Comparison of ENCODE assay signal across 8 mouse cellular contexts in genomic region chr1:151287451-151287850, GRCm38 (mm10). TPM values are rescaled to one million over a fixed set of nuclear protein-coding genes. Genes with fewer than 3 reads are reported as not detected.
A peak's percentile ranks its signal among the peaks of the same experiment; 100 is the strongest.
DNase-seq lines count a peak whose midpoint lies in the region; ATAC-seq and TF ChIP-seq lines count a peak whose summit lies in the region.

No protein-coding gene starts in this region.

- H3K27ac ChIP-seq in heart, adult 2 months, result peak overlapping the region; percentile 42
- H3K27ac ChIP-seq in stomach, postnatal 0 days (replicated peaks), result no peak overlapping the region
- H3K27ac ChIP-seq in intestine, embryonic 16.5 days (ENCODE audit: low read length), result no peak overlapping the region
- H3K27ac ChIP-seq in forebrain, embryonic 14.5 days (ENCODE audit: low read depth, low read length), result no peak overlapping the region

- no peak for TF ChIP-seq CTCF in heart, adult 2 months (IDR thresholded peaks at IDR 0.05)
- TF ChIP-seq CTCF in stomach, postnatal 0 days (IDR thresholded peaks at IDR 0.05; ENCODE audit: low read depth), result no peak

- no peak overlapping the region for H3K9ac ChIP-seq in heart, adult 2 months (ENCODE audit: low read depth, low read length)
- H3K9ac ChIP-seq in stomach, postnatal 0 days (ENCODE audit: low read length), result no peak overlapping the region
- H3K9ac ChIP-seq in intestine, embryonic 16.5 days (ENCODE audit: low read depth, low read length), result no peak overlapping the region
- H3K9ac ChIP-seq in forebrain, embryonic 14.5 days (ENCODE audit: low read length), result no peak overlapping the region

- no peak overlapping the region for H3K4me2 ChIP-seq in stomach, postnatal 0 days (replicated peaks; ENCODE audit: low read depth)
- H3K4me2 ChIP-seq in intestine, embryonic 16.5 days (ENCODE audit: low read depth, low read length), result no peak overlapping the region
- no peak overlapping the region for H3K4me2 ChIP-seq in forebrain, embryonic 14.5 days (ENCODE audit: low read length)

- 27% methylated on average over 12 of the region's 12 CpGs for whole genome bisulfite sequencing in heart, adult 2 months
- 66% methylated on average over 12 of the region's 12 CpGs for WGBS in stomach, postnatal 0 days
- 62% methylated on average over 12 of the region's 12 CpGs for WGBS in intestine, embryonic 16.5 days
- WGBS in forebrain, embryonic 14.5 days, result 76% methylated on average over 12 of the region's 12 CpGs

- H3K9me3 ChIP-seq in stomach, postnatal 0 days (ENCODE audit: control insufficient read depth, low read length), result no peaks in the 10 kb centered on the region
- no peaks in the 10 kb centered on the region for H3K9me3 ChIP-seq in intestine, embryonic 16.5 days (ENCODE audit: control insufficient read depth, low read length)
- no peaks in the 10 kb centered on the region for H3K9me3 ChIP-seq in forebrain, embryonic 14.5 days (replicated peaks; ENCODE audit: control insufficient read depth, low read length)

- H3K27me3 ChIP-seq in heart, adult 2 months (ENCODE audit: control insufficient read depth, insufficient read depth, low read length), result no peaks in the 10 kb centered on the region
- H3K27me3 ChIP-seq in stomach, postnatal 0 days (ENCODE audit: control insufficient read depth, insufficient read depth, low read length), result no peaks in the 10 kb centered on the region
- no peaks in the 10 kb centered on the region for H3K27me3 ChIP-seq in intestine, embryonic 16.5 days (replicated peaks; ENCODE audit: control insufficient read depth, insufficient read depth, low read length)
- no peaks in the 10 kb centered on the region for H3K27me3 ChIP-seq in forebrain, embryonic 14.5 days (replicated peaks; ENCODE audit: control insufficient read depth, insufficient read depth, low read length)

- intact Hi-C loops in heart, adult 2 months (cut with DNase I), result loop anchor here (5.0 kb wide), 2 partner anchors 55 to 245 kb away; partner anchors contain the start of gene Ivns1abp

- no peaks in the 10 kb centered on the region for H3K36me3 ChIP-seq in heart, adult 2 months (ENCODE audit: control insufficient read depth, insufficient read depth, low read length)
- H3K36me3 ChIP-seq in stomach, postnatal 0 days (ENCODE audit: control insufficient read depth, insufficient read depth, low read length), result no peaks in the 10 kb centered on the region
- H3K36me3 ChIP-seq in intestine, embryonic 16.5 days (ENCODE audit: control insufficient read depth, insufficient read depth, low read length), result no peaks in the 10 kb centered on the region
- H3K36me3 ChIP-seq in forebrain, embryonic 14.5 days (ENCODE audit: control insufficient read depth, insufficient read depth, low read length), result no peaks in the 10 kb centered on the region

- TF ChIP-seq POLR2A in heart, adult 2 months (IDR thresholded peaks at IDR 0.05; ENCODE audit: insufficient read depth, low read depth, low read length), result peak; percentile 51; the same call in 1 of the 2 replicates

- H3K79me2 ChIP-seq in heart, adult 2 months (replicated peaks; ENCODE audit: control insufficient read depth, insufficient read depth, low read length), result no peaks in the 10 kb centered on the region

- DNase-seq in urinary bladder, postnatal 25 days (ENCODE audit: low spot score), result peak; percentile 4
- DNase-seq in urinary bladder, adult 2 months (ENCODE audit: low spot score), result no peak
- DNase-seq in heart, adult 2 months, result peak; percentile 52 to 74
- DNase-seq in kidney, postnatal 36 days, result peak; percentile 62 to 73
- DNase-seq in lung, postnatal 10 days, result peak; percentile 71
- peak; percentile 12 for DNase-seq in stomach, postnatal 0 days (ENCODE audit: low spot score)
- no peak for DNase-seq in forebrain, embryonic 14.5 days (ENCODE audit: low spot score)

- peaks cover 7% of the 10 kb centered on the region for H3K4me1 ChIP-seq in heart, adult 2 months (ENCODE audit: control insufficient read depth, insufficient read depth, low read length)
- H3K4me1 ChIP-seq in stomach, postnatal 0 days (replicated peaks; ENCODE audit: control insufficient read depth, insufficient read depth), result no peaks in the 10 kb centered on the region
- peaks cover 7% of the 10 kb centered on the region; the same call in 1 of the 2 replicates for H3K4me1 ChIP-seq in intestine, embryonic 16.5 days (ENCODE audit: control insufficient read depth, insufficient read depth, low read length)
- H3K4me1 ChIP-seq in forebrain, embryonic 14.5 days (ENCODE audit: control insufficient read depth, insufficient read depth, low read length), result no peaks in the 10 kb centered on the region

- TF ChIP-seq EP300 in heart, adult 2 months (IDR thresholded peaks at IDR 0.05; ENCODE audit: insufficient read depth, low read depth, low read length), result peak; percentile 76; the same call in 1 of the 2 replicates
- TF ChIP-seq EP300 in stomach, postnatal 0 days (optimal IDR thresholded peaks at IDR 0.05), result no peak

- no peak for ATAC-seq in stomach, postnatal 0 days (ENCODE audit: low FRiP score, low TSS enrichment)
- no peak for ATAC-seq in intestine, embryonic 16.5 days
- ATAC-seq in forebrain, embryonic 14.5 days, result no peak

- H3K4me3 ChIP-seq in heart, adult 2 months, result no peak overlapping the region
- H3K4me3 ChIP-seq in stomach, postnatal 0 days (ENCODE audit: low read depth, low read length), result no peak overlapping the region
- no peak overlapping the region for H3K4me3 ChIP-seq in intestine, embryonic 16.5 days (ENCODE audit: low read length)
- no peak overlapping the region for H3K4me3 ChIP-seq in forebrain, embryonic 14.5 days (ENCODE audit: low read depth, low read length)

RNA-seq across cellular contexts. Expression of gene Ivns1abp, which starts 56.8 kb away (rescaled TPM):
- polyA plus RNA-seq in urinary bladder, adult 2 months (2012; rRNA removed), result 65.5 and 76.2 TPM in 2 replicates
- 100 to 1,000 TPM; 659 to 843 TPM for total RNA-seq in heart, adult 2 months (2021)
- polyA plus RNA-seq in heart, adult 2 months (2012; rRNA removed), result 259 and 495 TPM in 2 replicates
- polyA plus RNA-seq in stomach, postnatal 0 days (2015; fragmentation: Nextera tagmentation; extraction: Ambion mirVana), result 92.8 and 97.5 TPM in 2 replicates
- polyA plus RNA-seq in intestine, embryonic 16.5 days (2015; fragmentation: Nextera tagmentation; extraction: Ambion mirVana), result 331 and 345 TPM in 2 replicates
- 323 and 358 TPM in 2 replicates for polyA plus RNA-seq in forebrain, embryonic 14.5 days (2014; fragmentation: Nextera tagmentation; extraction: Ambion mirVana)

Comparison
In these comparisons a context has a peak if more than half of its experiments do, and no peak if none do; other contexts are left out.
1. DNase-seq: peak in urinary bladder, postnatal 25 days (single experiment), heart, adult 2 months (2 of 2), kidney, postnatal 36 days (2 of 2), lung, postnatal 10 days (single experiment) and stomach, postnatal 0 days (single experiment); none in urinary bladder, adult 2 months (single experiment) and forebrain, embryonic 14.5 days (single experiment).